Mouse (Mus musculus) gastrocnemius, postnatal 25 days (tissue): ENCODE data around the gene Pla2g10. TPM values are rescaled to one million over a fixed set of nuclear protein-coding genes. Genes with fewer than 3 reads are reported as not detected.
"Not testable (repeated sequence)": the region's sequence is repeated elsewhere in the genome, so short reads cannot be mapped to it uniquely, and the experiment has no call there.

Experiments
- DNase-seq: peaks from one replicate; pipeline ENCODE4 v3.0.0; 2022
- long read RNA-seq, 2 experiments: library from polyadenylated mRNA; stranded (forward); transcript quantifications; one replicate each; pipeline ENCODE4 v2.0.0; 2021
- total RNA-seq, 2 experiments: library from RNA; stranded (reverse); gene quantifications; 1 replicate in 1 of 2; 2 replicates in 1 of 2; pipeline ENCODE4 v1.2.3; 2021

Pla2g10 gene
- total RNA-seq, result not detected
- long read RNA-seq, experiment 1, partial matches to known transcripts, result 0 of 55 reads
- long read RNA-seq, experiment 1, other reads (novel, unspliced or antisense), result 55 of 55 reads
- long read RNA-seq, experiment 2, partial matches to known transcripts, result 0 of 40 reads
- long read RNA-seq, experiment 2, other reads (novel, unspliced or antisense), result 40 of 40 reads

GRCm38 (mm10) chr16:13730285-13731255, at the start of gene Pla2g10:
Gene Pla2g10, minus strand, starts transcription at chr16:13730983.
- DNase-seq, result no peak

GRCm38 (mm10) chr16:13774651-13775050, 43.9 kb upstream of the Pla2g10 start:
- not testable (repeated sequence) for DNase-seq

GRCm38 (mm10) chr16:13774011-13774410, 43.2 kb upstream of the Pla2g10 start:
- not testable (repeated sequence) for DNase-seq

- not testable (repeated sequence) for DNase-seq
Measured at GRCm38 (mm10) chr16:13772051-13772450, 41.3 kb upstream of the Pla2g10 start.

- DNase-seq, result not testable (repeated sequence)
Measured at GRCm38 (mm10) chr16:13771603-13772002, 40.8 kb upstream of the Pla2g10 start.

GRCm38 (mm10) chr16:13766367-13766766, 35.6 kb upstream of the Pla2g10 start:
- no peak for DNase-seq

- no peak for DNase-seq
Measured at GRCm38 (mm10) chr16:13764519-13764918, 33.7 kb upstream of the Pla2g10 start.

- not testable (repeated sequence) for DNase-seq
Measured at GRCm38 (mm10) chr16:13762807-13763206, 32.0 kb upstream of the Pla2g10 start.

- no peak for DNase-seq
Measured at GRCm38 (mm10) chr16:13757823-13758222, 27.0 kb upstream of the Pla2g10 start.

GRCm38 (mm10) chr16:13754400-13755190, 23.8 kb upstream of the Pla2g10 start:
- DNase-seq, result peak; percentile 93

GRCm38 (mm10) chr16:13753986-13754385, 23.2 kb upstream of the Pla2g10 start:
- no peak for DNase-seq

GRCm38 (mm10) chr16:13750626-13751025, 19.8 kb upstream of the Pla2g10 start:
- DNase-seq, result no peak

GRCm38 (mm10) chr16:13749981-13750380, 19.2 kb upstream of the Pla2g10 start:
- DNase-seq, result no peak

- DNase-seq, result no peak
Measured at GRCm38 (mm10) chr16:13749306-13749705, 18.5 kb upstream of the Pla2g10 start.

- DNase-seq, result not testable (repeated sequence)
Measured at GRCm38 (mm10) chr16:13748813-13749212, 18.0 kb upstream of the Pla2g10 start.

- no peak for DNase-seq
Measured at GRCm38 (mm10) chr16:13748124-13748523, 17.3 kb upstream of the Pla2g10 start.

GRCm38 (mm10) chr16:13747708-13748107, 16.9 kb upstream of the Pla2g10 start:
- DNase-seq, result no peak

- DNase-seq, result no peak
Measured at GRCm38 (mm10) chr16:13740844-13741243, 10.1 kb upstream of the Pla2g10 start.

GRCm38 (mm10) chr16:13739044-13739443, 8.3 kb upstream of the Pla2g10 start:
- DNase-seq, result not testable (repeated sequence)

- DNase-seq, result no peak
Measured at GRCm38 (mm10) chr16:13735977-13736376, 5.2 kb upstream of the Pla2g10 start.

- peak; percentile 45 for DNase-seq
Measured at GRCm38 (mm10) chr16:13733518-13734137, 2.8 kb upstream of the Pla2g10 start.

- DNase-seq, result no peak
Measured at GRCm38 (mm10) chr16:13732786-13733185, 2.0 kb upstream of the Pla2g10 start.
